In the genomic region with DNA sequence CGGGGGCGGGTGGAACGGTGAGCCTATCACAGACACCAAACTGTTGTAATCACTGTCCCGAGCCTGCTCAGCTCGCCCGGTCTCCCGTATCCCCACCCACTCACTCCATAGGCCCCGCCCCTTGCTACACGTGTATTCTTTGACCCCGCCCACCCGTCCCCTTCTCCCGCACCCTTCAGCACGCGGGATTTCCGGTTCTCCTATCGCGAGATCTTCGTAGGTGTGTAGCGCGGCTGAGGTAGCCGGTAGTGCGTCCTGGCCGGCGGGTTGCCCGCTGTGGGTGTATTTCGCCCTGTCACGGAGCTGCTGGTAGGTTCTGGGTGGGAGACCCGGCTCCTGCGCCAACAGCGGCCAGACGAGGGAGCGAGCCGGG, we compare ENCODE assay signal across 8 mouse cellular contexts. TPM values are rescaled to one million over a fixed set of nuclear protein-coding genes. Genes with fewer than 3 reads are reported as not detected.
DNase-seq lines count a peak whose midpoint lies in the region; ATAC-seq lines count a peak whose summit lies in the region.

A gene (plus strand): TSS at position 172 of the 373 bp plus-strand sequence.

- no peaks in the 10 kb centered on the region for H3K27me3 ChIP-seq in hindbrain, embryonic 15.5 days

- ATAC-seq in hindbrain, embryonic 15.5 days (ENCODE audit: low FRiP score, low read depth), result peak; percentile 98

- H3K4me3 ChIP-seq in hindbrain, embryonic 15.5 days, result peak within 1 kb of the TSS; percentile 93

- peak; percentile 88 for DNase-seq in T-cell, adult 2 months (ENCODE audit: low spot score)
- peak; percentile 84 to 89 for DNase-seq in cerebellum, postnatal 36 days
- DNase-seq in frontal cortex, postnatal 36 days (ENCODE audit: low spot score in 2 of 2), result peak; percentile 80
- peak; percentile 76 for DNase-seq in left cerebral cortex, adult 11 months (ENCODE audit: low spot score)
- peak; percentile 92 to 93 for DNase-seq in lung, postnatal 4 days
- peak; percentile 95 for DNase-seq in retina, postnatal 7 days (ENCODE audit: low read depth, low spot score)
- DNase-seq in urinary bladder, postnatal 10 days (ENCODE audit: low spot score), result peak; percentile 74

- H3K9ac ChIP-seq in hindbrain, embryonic 15.5 days, result peak within 1 kb of the TSS; percentile 92

- H3K4me2 ChIP-seq in hindbrain, embryonic 15.5 days, result peak within 1 kb of the TSS; percentile 70

- H3K27ac ChIP-seq in hindbrain, embryonic 15.5 days (replicated peaks), result peak within 1 kb of the TSS; percentile 90

- WGBS in hindbrain, embryonic 15.5 days, result 0% methylated on average over 33 of the region's 33 CpGs

- H3K9me3 ChIP-seq in hindbrain, embryonic 15.5 days, result no peaks in the 10 kb centered on the region

- H3K4me1 ChIP-seq in hindbrain, embryonic 15.5 days (replicated peaks), result peaks cover 24% of the 10 kb centered on the region

- no peaks in the 10 kb centered on the region for H3K36me3 ChIP-seq in hindbrain, embryonic 15.5 days

RNA-seq across cellular contexts. Expression of the gene that starts here (rescaled TPM):
- 89.5 and 96.4 TPM in 2 replicates for polyA plus RNA-seq in hindbrain, embryonic 15.5 days (2015; fragmentation: Nextera tagmentation; extraction: Ambion mirVana)

Comparison
In these comparisons a context has a peak if more than half of its experiments do, and no peak if none do; other contexts are left out.
1. Peak in every context shown above with its lines: DNase-seq, ATAC-seq, H3K4me3 ChIP-seq and H3K27ac ChIP-seq.